27 mouse cellular contexts compared by ENCODE assay signal in genomic region chr3:128850327-128850977, GRCm38 (mm10).
A peak's percentile ranks its signal among the peaks of the same experiment; 100 is the strongest.
DNase-seq lines count a peak whose midpoint lies in the region; ATAC-seq and TF ChIP-seq lines count a peak whose summit lies in the region.
"Had no signal": no experiment of that assay in that cellular context is flagged by ENCODE, and none has a peak within 500 bp of the region (broad histone marks: within the 10 kb centered on the region; RNA-seq: fewer than 3 reads in every experiment).

No protein-coding gene starts in this region.

- H3K36me3 ChIP-seq in hindbrain, embryonic 16.5 days (ENCODE audit: control insufficient read depth, insufficient read depth, low read length): no peaks in the 10 kb centered on the region
- no peaks in the 10 kb centered on the region for H3K36me3 ChIP-seq in hindbrain, embryonic 12.5 days
- H3K36me3 ChIP-seq in forebrain, embryonic 16.5 days (ENCODE audit: control insufficient read depth, insufficient read depth): no peaks in the 10 kb centered on the region
- no peaks in the 10 kb centered on the region for H3K36me3 ChIP-seq in midbrain, postnatal 0 days (ENCODE audit: insufficient read depth, low read length)
- H3K36me3 ChIP-seq: embryonic facial prominence, embryonic 13.5 days; limb, embryonic 13.5 days; lung, embryonic 15.5 days had no signal

- H3K9ac ChIP-seq in hindbrain, embryonic 16.5 days (ENCODE audit: low read depth, low read length): no peak overlapping the region
- H3K9ac ChIP-seq in hindbrain, embryonic 12.5 days: no peak overlapping the region
- no peak overlapping the region for H3K9ac ChIP-seq in forebrain, embryonic 16.5 days (replicated peaks; ENCODE audit: low read depth, low read length)
- no peak overlapping the region for H3K9ac ChIP-seq in midbrain, postnatal 0 days (replicated peaks; ENCODE audit: low read length, poor library complexity, severe bottlenecking)
- H3K9ac ChIP-seq: embryonic facial prominence, embryonic 13.5 days; limb, embryonic 13.5 days; lung, embryonic 15.5 days had no signal

- no peak for TF ChIP-seq CTCF in midbrain, postnatal 0 days (IDR thresholded peaks at IDR 0.05)

- H3K27me3 ChIP-seq in hindbrain, embryonic 16.5 days (replicated peaks; ENCODE audit: control insufficient read depth, insufficient read depth, low read length): no peaks in the 10 kb centered on the region
- no peaks in the 10 kb centered on the region for H3K27me3 ChIP-seq in hindbrain, embryonic 12.5 days
- H3K27me3 ChIP-seq in forebrain, embryonic 16.5 days (replicated peaks; ENCODE audit: control insufficient read depth, insufficient read depth, low read length): no peaks in the 10 kb centered on the region
- H3K27me3 ChIP-seq in midbrain, postnatal 0 days (ENCODE audit: insufficient read depth, low read length): no peaks in the 10 kb centered on the region
- H3K27me3 ChIP-seq: embryonic facial prominence, embryonic 13.5 days; limb, embryonic 13.5 days; lung, embryonic 15.5 days had no signal

- H3K27ac ChIP-seq in hindbrain, embryonic 16.5 days (ENCODE audit: low read depth, low read length): no peak overlapping the region
- H3K27ac ChIP-seq in hindbrain, embryonic 12.5 days: no peak overlapping the region
- no peak overlapping the region for H3K27ac ChIP-seq in forebrain, embryonic 16.5 days (ENCODE audit: low read length)
- no peak overlapping the region for H3K27ac ChIP-seq in midbrain, postnatal 0 days (ENCODE audit: low read depth, low read length)
- H3K27ac ChIP-seq: embryonic facial prominence, embryonic 13.5 days; kidney, postnatal 0 days; limb, embryonic 13.5 days; lung, embryonic 15.5 days; stomach, postnatal 0 days had no signal

- 69% methylated on average over 6 of the region's 6 CpGs for WGBS in hindbrain, embryonic 16.5 days
- 84% methylated on average over 6 of the region's 6 CpGs for WGBS in hindbrain, embryonic 12.5 days
- 73% methylated on average over 6 of the region's 6 CpGs for WGBS in forebrain, embryonic 16.5 days
- WGBS in midbrain, postnatal 0 days: 44% methylated on average over 6 of the region's 6 CpGs

- no peaks in the 10 kb centered on the region for H3K4me1 ChIP-seq in hindbrain, embryonic 16.5 days (ENCODE audit: control insufficient read depth, insufficient read depth, low read depth, low read length)
- H3K4me1 ChIP-seq in hindbrain, embryonic 12.5 days: no peaks in the 10 kb centered on the region
- H3K4me1 ChIP-seq in forebrain, embryonic 16.5 days (replicated peaks; ENCODE audit: control insufficient read depth, insufficient read depth, low read length): no peaks in the 10 kb centered on the region; the same call in 1 of the 2 replicates
- H3K4me1 ChIP-seq in midbrain, postnatal 0 days (ENCODE audit: insufficient read depth, low read length): no peaks in the 10 kb centered on the region
- H3K4me1 ChIP-seq: limb, embryonic 13.5 days; lung, embryonic 15.5 days had no signal

- H3K4me2 ChIP-seq in hindbrain, embryonic 16.5 days (ENCODE audit: low read length): no peak overlapping the region
- H3K4me2 ChIP-seq in hindbrain, embryonic 12.5 days (replicated peaks): no peak overlapping the region
- H3K4me2 ChIP-seq in forebrain, embryonic 16.5 days (ENCODE audit: low read length): no peak overlapping the region
- H3K4me2 ChIP-seq in midbrain, postnatal 0 days (ENCODE audit: low read depth, low read length, poor library complexity, severe bottlenecking): no peak overlapping the region
- H3K4me2 ChIP-seq: embryonic facial prominence, embryonic 13.5 days; heart, embryonic 11.5 days; limb, embryonic 13.5 days; liver, embryonic 11.5 days; lung, embryonic 15.5 days had no signal

- H3K9me3 ChIP-seq in hindbrain, embryonic 16.5 days (ENCODE audit: control insufficient read depth, low read length): no peaks in the 10 kb centered on the region
- no peaks in the 10 kb centered on the region for H3K9me3 ChIP-seq in hindbrain, embryonic 12.5 days (replicated peaks)
- no peaks in the 10 kb centered on the region for H3K9me3 ChIP-seq in forebrain, embryonic 16.5 days (ENCODE audit: control insufficient read depth, low read length)
- H3K9me3 ChIP-seq in midbrain, postnatal 0 days (ENCODE audit: low read length): no peaks in the 10 kb centered on the region
- H3K9me3 ChIP-seq: embryonic facial prominence, embryonic 13.5 days; limb, embryonic 13.5 days; lung, embryonic 15.5 days had no signal

- DNase-seq in retina, embryonic 14.5 days (ENCODE audit: low spot score): peak; percentile 12
- no peak for DNase-seq in retina, postnatal 1 day
- peak; percentile 34 for DNase-seq in midbrain, postnatal 0 days (ENCODE audit: low spot score)
- DNase-seq in thymus, postnatal 10 days (ENCODE audit: low spot score in 2 of 2): no peak
- DNase-seq in gastrocnemius, postnatal 4 days (ENCODE audit: low spot score in 2 of 2): no peak
- DNase-seq: adrenal gland, adult 8-10 months; B cell, adult 2 months; cerebellum, adult 11 months; cerebellum, adult 9-10 months; cerebellum, postnatal 36 days; gastrocnemius, postnatal 25 days; heart, adult 18-20 months; heart, postnatal 36 days; kidney, adult 8-10 months; kidney, postnatal 4 days; right cerebral cortex, postnatal 4 days had no signal

- H3K4me3 ChIP-seq in hindbrain, embryonic 16.5 days (ENCODE audit: low read length): no peak overlapping the region
- no peak overlapping the region for H3K4me3 ChIP-seq in hindbrain, embryonic 12.5 days
- H3K4me3 ChIP-seq in forebrain, embryonic 16.5 days (replicated peaks; ENCODE audit: low read length): no peak overlapping the region
- H3K4me3 ChIP-seq in midbrain, postnatal 0 days (ENCODE audit: low read depth, low read length): no peak overlapping the region
- H3K4me3 ChIP-seq: embryonic facial prominence, embryonic 13.5 days; limb, embryonic 13.5 days; lung, embryonic 15.5 days had no signal

- ATAC-seq in hindbrain, embryonic 16.5 days: peak; percentile 81
- ATAC-seq in hindbrain, embryonic 12.5 days (ENCODE audit: low FRiP score): no peak
- ATAC-seq in forebrain, embryonic 16.5 days: peak; percentile 65; the same call in 1 of the 2 replicates
- ATAC-seq in midbrain, postnatal 0 days (ENCODE audit: low FRiP score): 0 out of 2 replicates have a peak, but pooled peaks have one; percentile 58
- ATAC-seq: intestine, embryonic 16.5 days had no signal

Comparison
In these comparisons a context has a peak if more than half of its experiments do, and no peak if none do; other contexts are left out.
1. DNase-seq: peak in retina, embryonic 14.5 days (single experiment) and midbrain, postnatal 0 days (single experiment); none in retina, postnatal 1 day (single experiment), thymus, postnatal 10 days (0 of 2) and gastrocnemius, postnatal 4 days (0 of 2).